Mouse (Mus musculus): ENCODE measurements around the gene Olfr429.
A peak's percentile ranks its signal among the peaks of the same experiment; 100 is the strongest.
"Not testable (repeated sequence)": the region's sequence is repeated elsewhere in the genome, so short reads cannot be mapped to it uniquely, and the experiment has no call there.

Olfr429 gene

GRCm38 (mm10) chr1:174084031-174084430, at the start of gene Olfr429:
Gene Olfr429, plus strand, starts transcription at chr1:174084331.
- DNase-seq (ENCODE audit: low spot score) = no peak

GRCm38 (mm10) chr1:174035841-174036240, 48.3 kb upstream of the Olfr429 start:
- no peak for DNase-seq (ENCODE audit: low spot score)

DNA sequence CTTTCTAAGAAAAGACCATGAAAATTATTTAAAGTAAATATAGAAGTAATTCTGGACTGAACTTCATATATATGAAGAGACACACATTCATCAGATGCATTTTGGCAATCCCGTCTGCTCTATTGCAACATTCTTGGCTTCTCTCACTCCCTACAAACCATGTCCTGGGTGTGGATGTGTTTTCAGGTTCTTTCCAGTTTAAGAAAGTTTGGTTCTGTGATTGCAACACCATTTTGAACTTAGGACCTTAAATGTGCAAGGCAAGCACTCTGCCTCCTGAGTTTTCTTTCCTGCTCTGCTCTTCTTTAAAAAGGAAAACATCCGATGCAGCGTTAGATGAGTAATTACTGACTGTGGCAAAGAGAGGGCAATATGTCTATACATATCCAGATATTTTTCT, 45.7 kb upstream of the Olfr429 start:
- no peak for DNase-seq (ENCODE audit: low spot score)

DNA sequence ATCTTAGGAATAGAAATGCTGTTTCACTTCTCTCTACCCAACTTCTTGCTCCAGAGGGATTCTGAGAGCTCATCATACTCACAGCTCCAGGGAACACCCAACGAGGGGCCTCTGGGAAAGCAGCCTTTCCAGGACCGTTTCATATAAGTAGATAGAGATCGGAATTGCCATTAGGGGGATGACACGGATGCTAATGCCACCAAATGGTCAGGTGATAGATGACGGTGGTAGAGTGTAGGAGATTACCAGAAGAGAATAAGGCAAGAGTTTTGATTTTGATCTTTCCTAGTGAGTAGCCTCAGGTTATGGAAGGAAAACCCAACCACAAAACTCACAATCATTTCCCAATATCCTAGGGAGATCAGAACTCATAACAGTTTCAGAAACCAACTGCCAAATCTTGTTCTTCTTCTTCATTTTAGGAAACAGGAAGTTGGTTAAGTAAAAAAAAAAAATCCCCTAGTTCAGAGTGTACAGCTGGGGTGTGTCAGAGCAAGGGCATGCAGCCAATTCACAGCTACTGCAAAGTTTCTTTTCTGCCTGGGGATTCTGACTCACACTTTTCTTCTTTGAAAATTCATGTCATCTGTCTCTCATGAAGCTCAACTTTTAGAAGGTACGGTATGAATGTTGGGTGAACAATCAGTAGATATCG, 43.5 kb upstream of the Olfr429 start, which contains the start of gene Olfr433:
TSS of gene Olfr433 (plus strand) at position 183 of the 655 bp plus-strand sequence.
- DNase-seq (ENCODE audit: low spot score) = peak; percentile 63

DNA sequence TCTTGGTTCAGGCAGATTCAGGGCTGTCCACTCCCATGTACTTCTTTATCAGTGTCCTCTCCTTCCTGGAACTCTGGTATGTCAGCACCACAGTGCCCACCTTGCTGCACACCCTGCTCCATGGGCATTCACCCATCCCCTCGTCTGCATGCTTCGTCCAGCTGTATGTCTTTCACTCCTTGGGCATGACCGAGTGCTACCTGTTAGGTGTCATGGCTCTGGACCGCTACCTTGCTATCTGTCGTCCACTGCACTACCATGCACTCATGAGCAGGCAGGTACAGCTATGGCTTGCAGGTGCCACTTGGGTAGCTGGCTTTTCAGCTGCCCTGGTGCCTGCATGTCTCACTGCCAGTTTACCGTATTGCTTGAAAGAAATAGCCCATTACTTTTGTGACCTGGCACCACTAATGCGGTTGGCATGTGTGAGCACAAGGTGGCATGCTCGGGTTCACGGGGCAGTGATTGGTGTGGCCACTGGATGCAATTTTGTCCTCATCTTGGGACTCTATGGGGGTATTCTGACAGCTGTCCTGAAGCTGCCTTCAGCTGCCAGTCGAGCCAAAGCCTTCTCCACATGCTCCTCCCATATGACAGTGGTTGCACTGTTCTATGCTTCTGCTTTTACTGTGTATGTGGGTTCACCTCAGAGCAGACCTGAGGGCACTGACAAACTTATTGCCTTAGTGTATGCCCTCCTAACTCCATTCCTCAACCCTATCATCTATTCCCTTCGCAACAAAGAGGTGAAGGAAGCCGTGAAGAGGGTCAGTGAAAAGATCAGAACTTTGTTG, 41.8 kb upstream of the Olfr429 start:
- not testable (repeated sequence) for DNase-seq (ENCODE audit: low spot score)

DNA sequence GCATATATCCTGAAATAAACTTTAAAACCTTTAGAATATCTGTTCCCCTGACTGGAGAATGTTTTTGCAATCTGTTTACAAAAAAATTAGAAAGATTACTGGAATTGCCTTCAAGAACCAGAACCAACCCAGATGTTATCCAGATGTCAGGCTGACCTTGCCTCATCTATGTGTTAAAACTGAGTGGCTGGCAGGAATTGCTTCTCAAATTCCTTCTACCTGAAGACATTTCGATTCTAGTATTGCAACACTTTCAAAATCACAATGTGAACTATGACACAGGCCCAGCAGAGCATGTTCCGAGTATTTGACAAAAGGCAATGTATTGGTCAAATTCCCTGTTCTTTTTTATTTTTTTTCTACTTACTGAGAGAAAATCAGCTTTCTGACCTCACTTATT, 39.7 kb upstream of the Olfr429 start:
- DNase-seq (ENCODE audit: low spot score) = no peak

GRCm38 (mm10) chr1:174048227-174048626, 35.9 kb upstream of the Olfr429 start:
- not testable (repeated sequence) for DNase-seq (ENCODE audit: low spot score)

DNA sequence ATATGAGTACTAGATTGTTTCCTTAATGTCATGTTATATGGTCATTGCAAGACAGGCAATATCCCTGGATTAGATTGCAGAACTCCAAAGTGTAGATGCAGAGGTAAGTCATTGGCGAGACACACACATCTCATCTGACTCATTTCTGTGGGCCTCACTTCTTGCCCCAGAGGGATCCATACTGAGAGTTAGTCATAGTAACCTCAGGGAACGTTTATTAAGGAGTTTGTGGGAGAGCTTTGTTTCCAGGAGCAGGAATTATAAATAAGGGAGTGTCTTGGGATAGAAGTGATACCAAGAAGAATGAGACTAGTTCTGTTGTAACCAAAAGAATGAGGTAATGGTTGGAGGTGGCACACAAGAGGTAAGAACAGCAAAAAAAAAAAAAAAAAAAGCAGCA, 35.2 kb upstream of the Olfr429 start, which contains the start of gene Olfr432:
TSS of gene Olfr432 (plus strand) at position 313 of the 400 bp plus-strand sequence.
- DNase-seq (ENCODE audit: low spot score) = no peak

DNA sequence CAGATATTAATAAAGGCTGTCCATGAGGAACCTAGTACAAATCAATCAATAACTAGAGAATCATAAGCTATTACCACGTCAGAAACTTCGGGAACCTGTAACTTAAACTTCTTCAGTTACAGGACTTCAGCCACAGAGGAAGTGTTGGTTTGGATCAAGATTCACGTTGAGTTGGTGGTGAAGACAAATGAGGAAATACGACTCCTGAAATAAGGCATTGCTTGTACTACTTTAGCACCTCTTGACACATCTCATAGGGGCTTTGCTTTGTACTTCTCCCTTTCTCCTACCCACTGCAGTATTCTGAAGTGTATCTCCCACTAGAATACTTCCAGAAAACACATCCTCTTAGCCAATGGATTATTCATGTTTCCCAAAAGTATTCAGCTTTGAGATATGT, 34.8 kb upstream of the Olfr429 start:
- not testable (repeated sequence) for DNase-seq (ENCODE audit: low spot score)

DNA sequence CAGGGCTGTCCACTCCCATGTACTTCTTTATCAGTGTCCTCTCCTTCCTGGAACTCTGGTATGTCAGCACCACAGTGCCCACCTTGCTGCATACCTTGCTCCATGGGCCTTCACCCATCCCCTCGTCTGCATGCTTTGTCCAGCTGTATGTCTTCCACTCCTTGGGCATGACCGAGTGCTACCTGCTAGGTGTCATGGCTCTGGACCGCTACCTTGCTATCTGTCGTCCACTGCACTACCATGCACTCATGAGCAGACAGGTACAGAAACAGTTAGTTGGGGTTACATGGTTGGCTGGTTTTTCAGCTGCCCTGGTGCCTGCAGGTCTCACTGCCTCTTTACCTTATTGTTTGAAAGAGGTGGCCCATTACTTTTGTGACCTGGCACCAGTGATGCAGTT, 33.6 kb upstream of the Olfr429 start:
- DNase-seq (ENCODE audit: low spot score) = no peak

DNA sequence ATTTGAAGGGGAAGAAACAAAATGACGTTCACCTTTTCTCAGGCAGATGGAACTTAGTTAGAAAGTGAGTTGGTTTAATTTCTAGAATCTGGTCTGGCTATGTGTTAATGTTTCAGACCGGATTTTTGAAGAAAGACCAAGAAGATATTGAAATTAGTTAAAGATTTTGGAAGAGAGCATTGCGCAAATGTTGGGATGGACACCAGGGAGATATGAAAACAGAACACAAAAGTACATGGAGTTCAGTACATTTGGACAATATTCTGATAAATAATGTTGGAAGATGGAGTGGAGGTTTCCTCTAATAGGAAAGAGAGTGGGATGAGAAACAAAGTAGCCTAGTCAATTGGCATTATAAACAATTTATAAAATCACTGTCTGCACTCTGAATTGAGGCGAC, 32.6 kb upstream of the Olfr429 start:
- DNase-seq (ENCODE audit: low spot score) = no peak

DNA sequence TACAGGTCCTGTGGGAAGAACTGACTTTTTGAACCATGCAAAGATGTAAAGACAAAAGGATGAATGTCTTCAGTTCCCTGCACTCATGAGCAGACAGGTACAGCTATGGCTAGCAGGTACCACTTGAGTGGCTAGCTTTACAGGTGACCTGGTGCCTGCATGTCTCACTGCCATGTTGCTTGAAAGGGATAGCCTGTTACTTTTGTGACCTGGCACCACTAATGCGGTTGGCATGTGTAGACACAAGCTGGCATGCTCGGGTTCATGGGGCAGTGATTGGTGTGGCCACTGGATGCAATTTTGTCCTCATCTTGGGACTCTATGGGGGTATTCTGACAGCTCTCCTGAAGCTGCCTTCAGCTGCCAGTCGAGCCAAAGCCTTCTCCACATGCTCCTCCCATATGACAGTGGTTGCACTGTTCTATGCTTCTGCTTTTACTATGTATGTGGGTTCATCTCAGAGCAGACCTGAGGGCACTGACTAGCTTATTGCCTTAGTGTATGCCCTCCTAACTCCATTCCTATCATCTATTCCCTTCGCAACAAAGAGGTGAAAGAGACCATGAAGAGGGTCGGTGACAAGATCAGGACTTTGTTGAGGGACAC, 32.1 kb upstream of the Olfr429 start:
- DNase-seq (ENCODE audit: low spot score) = no peak

DNA sequence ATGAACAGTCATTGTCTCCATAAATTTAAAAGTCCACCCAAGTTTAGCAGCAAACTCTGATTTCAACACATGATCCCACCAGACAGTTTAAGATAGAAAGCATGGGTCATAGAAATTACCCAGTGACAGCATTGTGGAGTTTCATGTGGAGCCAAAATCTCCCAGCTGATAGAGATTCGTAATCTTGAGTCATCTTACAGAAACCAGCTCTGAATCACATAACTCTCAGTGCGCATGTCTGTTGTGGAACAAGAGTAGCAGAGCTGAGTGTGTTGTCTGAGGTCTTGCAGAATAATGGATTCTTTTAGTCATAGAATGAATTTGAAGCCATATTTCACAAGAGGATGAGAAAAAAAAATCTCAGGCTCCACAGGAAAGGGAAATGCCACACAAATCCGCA, 31.1 kb upstream of the Olfr429 start:
- DNase-seq (ENCODE audit: low spot score) = no peak

DNA sequence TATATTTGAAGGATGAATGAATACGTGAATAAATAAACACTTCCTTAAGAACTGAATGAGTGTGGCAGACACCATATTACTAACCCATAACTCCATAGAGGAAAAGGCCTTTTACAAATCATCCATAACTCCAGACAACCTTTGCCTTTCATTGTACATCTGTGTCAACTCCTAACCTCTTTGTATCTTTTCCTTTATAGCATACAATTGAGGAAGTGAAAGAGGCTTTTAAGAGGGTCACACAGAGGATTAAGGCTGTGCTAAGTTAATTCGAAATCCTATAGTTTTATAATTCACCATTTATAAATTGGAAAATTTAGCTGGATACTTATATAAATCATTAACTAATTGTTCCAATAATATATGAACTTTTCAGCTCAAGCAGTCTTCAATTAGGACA, 28.9 kb upstream of the Olfr429 start:
- no peak for DNase-seq (ENCODE audit: low spot score)

DNA sequence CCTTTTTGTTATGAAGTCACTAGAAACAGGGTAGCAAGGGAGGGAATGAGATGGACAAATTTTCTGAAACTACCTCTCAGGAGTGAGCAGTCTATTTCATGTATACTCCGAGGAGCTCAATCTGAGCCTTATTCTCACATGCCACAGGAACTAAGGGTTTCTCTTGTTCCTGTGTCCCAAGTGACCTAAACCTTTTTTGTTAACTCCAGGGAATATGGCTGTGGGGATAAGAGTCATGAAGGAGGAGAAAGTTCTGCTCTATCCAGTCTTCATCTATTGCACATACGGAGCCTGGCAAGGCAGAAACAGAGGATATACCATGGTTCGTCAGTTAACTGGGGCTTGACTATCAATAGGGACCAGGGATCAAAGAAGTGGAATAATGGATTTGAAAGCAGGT, 17.8 kb upstream of the Olfr429 start, which contains the start of gene Olfr430:
TSS of gene Olfr430 (plus strand) at position 301 of the 400 bp plus-strand sequence.
- DNase-seq (ENCODE audit: low spot score) = no peak

DNA sequence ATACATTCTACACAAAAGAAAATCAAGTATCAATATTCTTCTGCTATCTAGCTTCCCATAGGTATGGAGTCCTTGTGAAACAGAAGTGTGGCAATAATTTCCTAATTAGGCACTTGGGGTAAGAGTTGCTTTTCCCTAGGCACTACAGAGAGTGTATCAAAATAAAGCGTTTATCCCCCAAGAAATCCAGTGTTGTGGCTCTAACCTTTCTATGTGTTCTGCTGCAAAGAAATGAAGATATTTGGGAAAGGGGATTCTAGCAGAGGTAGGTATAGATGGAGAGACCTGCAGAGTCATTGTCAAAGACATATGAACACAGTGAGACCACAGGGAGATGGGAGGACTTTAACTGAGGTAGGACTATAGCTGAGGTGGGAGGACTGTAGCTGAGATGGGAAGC, 12.5 kb downstream of the Olfr429 start, which contains the start of gene Olfr427:
TSS of gene Olfr427 (plus strand) at position 301 of the 400 bp plus-strand sequence.
- DNase-seq (ENCODE audit: low spot score) = no peak

DNA sequence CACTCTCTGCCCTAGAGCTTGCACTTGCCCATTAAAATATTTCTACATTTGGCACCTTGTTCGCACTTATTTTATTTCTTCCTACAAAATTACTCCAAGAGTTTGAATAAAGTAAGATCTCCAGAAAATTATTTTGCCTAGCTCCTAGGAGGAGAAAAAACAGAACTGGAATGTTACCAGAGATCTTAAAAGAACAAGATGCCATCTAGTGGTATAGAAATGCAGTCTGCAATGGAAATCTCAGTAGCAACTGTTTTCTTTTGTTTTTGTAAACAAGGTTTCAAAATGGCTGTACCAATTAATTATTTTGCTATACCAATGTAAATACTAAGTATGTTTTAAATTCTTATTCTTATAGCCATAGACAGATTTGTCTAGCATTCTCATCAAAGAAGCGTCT, 19.6 kb downstream of the Olfr429 start:
- no peak for DNase-seq (ENCODE audit: low spot score)

DNA sequence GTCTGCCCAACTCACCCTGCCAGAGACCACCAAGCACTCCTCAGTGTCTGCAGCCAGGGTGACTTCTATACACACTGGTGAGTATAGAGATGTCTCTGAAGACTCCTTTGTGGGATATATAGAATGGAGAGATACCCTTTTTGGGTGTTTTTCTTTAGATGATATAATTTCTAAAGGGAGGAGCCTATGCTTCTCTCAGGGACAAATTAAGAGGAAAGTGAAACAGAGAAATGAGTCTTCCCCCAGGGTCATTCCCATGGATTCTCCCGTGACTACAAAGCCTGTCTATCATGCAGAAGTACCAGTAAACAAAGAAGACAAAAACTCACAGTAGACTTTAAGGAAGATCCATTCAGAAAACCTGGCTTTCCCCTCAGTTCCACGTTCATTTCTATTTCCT, 36.9 kb downstream of the Olfr429 start, which contains the start of gene Olfr231:
TSS of gene Olfr231 (minus strand) at position 101 of the 400 bp plus-strand sequence.
- DNase-seq (ENCODE audit: low spot score) = no peak

GRCm38 (mm10) chr1:174131217-174131616, 47.1 kb downstream of the Olfr429 start, which contains the start of gene Olfr424:
Gene Olfr424, plus strand, starts transcription at chr1:174131517.
- no peak for DNase-seq (ENCODE audit: low spot score)

GRCm38 (mm10) chr1:174131999-174132398, 47.9 kb downstream of the Olfr429 start:
- DNase-seq (ENCODE audit: low spot score) = no peak

Measured in testis, postnatal 10 days (tissue).